Comparison of ENCODE assay signal across 26 mouse cellular contexts in genomic region chr13:103135224-103135883, GRCm38 (mm10).
DNase-seq lines count a peak whose midpoint lies in the region; ATAC-seq lines count a peak whose summit lies in the region.
"Had no signal": no experiment of that assay in that cellular context is flagged by ENCODE, and none has a peak within 500 bp of the region (broad histone marks: within the 10 kb centered on the region; RNA-seq: fewer than 3 reads in every experiment).

No protein-coding gene starts in this region.

- no peak for ATAC-seq in heart, embryonic 14.5 days (ENCODE audit: insufficient number of reproducible peaks, insufficient read depth, low FRiP score, low read depth)
- ATAC-seq in midbrain, embryonic 14.5 days (ENCODE audit: low FRiP score, low TSS enrichment): no peak
- ATAC-seq in midbrain, embryonic 13.5 days: no peak
- peak; percentile 67; the same call in 1 of the 2 replicates for ATAC-seq in hindbrain, embryonic 15.5 days (ENCODE audit: low FRiP score, low read depth)
- ATAC-seq: intestine, postnatal 0 days had no signal

- H3K9ac ChIP-seq in heart, embryonic 14.5 days (ENCODE audit: low read length): no peak overlapping the region
- no peak overlapping the region for H3K9ac ChIP-seq in midbrain, embryonic 14.5 days (replicated peaks; ENCODE audit: low read length)
- no peak overlapping the region for H3K9ac ChIP-seq in midbrain, embryonic 13.5 days (replicated peaks)
- no peak overlapping the region for H3K9ac ChIP-seq in hindbrain, embryonic 15.5 days
- H3K9ac ChIP-seq: embryonic facial prominence, embryonic 12.5 days; heart, embryonic 13.5 days; liver, embryonic 15.5 days; midbrain, embryonic 12.5 days had no signal

- no peaks in the 10 kb centered on the region for H3K27me3 ChIP-seq in heart, embryonic 14.5 days (ENCODE audit: control insufficient read depth, insufficient read depth, low read length)
- H3K27me3 ChIP-seq in midbrain, embryonic 14.5 days (ENCODE audit: control insufficient read depth, insufficient read depth, low read length): no peaks in the 10 kb centered on the region
- H3K27me3 ChIP-seq in midbrain, embryonic 13.5 days: no peaks in the 10 kb centered on the region
- no peaks in the 10 kb centered on the region for H3K27me3 ChIP-seq in hindbrain, embryonic 15.5 days
- H3K27me3 ChIP-seq: CH12.LX; embryonic facial prominence, embryonic 12.5 days; heart, embryonic 13.5 days; liver, embryonic 15.5 days; midbrain, embryonic 12.5 days had no signal

- peaks cover 8% of the 10 kb centered on the region; the same call in 1 of the 2 replicates for H3K9me3 ChIP-seq in heart, embryonic 14.5 days (ENCODE audit: control insufficient read depth, low read length)
- no peaks in the 10 kb centered on the region for H3K9me3 ChIP-seq in midbrain, embryonic 14.5 days (ENCODE audit: control insufficient read depth, low read length)
- no peaks in the 10 kb centered on the region for H3K9me3 ChIP-seq in midbrain, embryonic 13.5 days
- H3K9me3 ChIP-seq in hindbrain, embryonic 15.5 days: no peaks in the 10 kb centered on the region
- H3K9me3 ChIP-seq: embryonic facial prominence, embryonic 12.5 days; G1E; limb, embryonic 10.5 days; liver, embryonic 15.5 days; midbrain, embryonic 12.5 days had no signal

- DNase-seq in heart, postnatal 36 days: no peak
- peak; percentile 51 for DNase-seq in midbrain, embryonic 14.5 days
- DNase-seq in gastrocnemius, postnatal 4 days (ENCODE audit: low spot score in 2 of 2): no peak
- DNase-seq in right cerebral cortex, postnatal 4 days: no peak
- DNase-seq: adrenal gland, adult 2 months; B cell, adult 2 months; cerebellum, adult 11-12 months; cerebellum, postnatal 25 days; gastrocnemius, postnatal 10 days; heart, adult 18-20 months; kidney, postnatal 25 days; liver; retina, postnatal 1 day; thymus, postnatal 14 days had no signal

- H3K36me3 ChIP-seq in heart, embryonic 14.5 days (ENCODE audit: control insufficient read depth, insufficient read depth, low read length): no peaks in the 10 kb centered on the region
- H3K36me3 ChIP-seq in midbrain, embryonic 14.5 days (ENCODE audit: control insufficient read depth, insufficient read depth, low read length): no peaks in the 10 kb centered on the region
- no peaks in the 10 kb centered on the region for H3K36me3 ChIP-seq in midbrain, embryonic 13.5 days
- no peaks in the 10 kb centered on the region for H3K36me3 ChIP-seq in hindbrain, embryonic 15.5 days
- H3K36me3 ChIP-seq: embryonic facial prominence, embryonic 12.5 days; G1E; limb, embryonic 10.5 days; liver, embryonic 15.5 days; midbrain, embryonic 12.5 days had no signal

- 0 out of 4 replicates have a peak overlapping the region, but pooled peaks of 1 of the 2 experiments have one; percentile 3 for H3K27ac ChIP-seq in heart, embryonic 14.5 days (replicated peaks in 1 of 2; ENCODE audit: control insufficient read depth in 1 of 2, insufficient read depth in 1 of 2, low read depth in 2 of 2, low read length in 2 of 2)
- H3K27ac ChIP-seq in midbrain, embryonic 14.5 days (replicated peaks; ENCODE audit: low read depth, low read length): no peak overlapping the region
- H3K27ac ChIP-seq in midbrain, embryonic 13.5 days: no peak overlapping the region
- no peak overlapping the region; the same call in 1 of the 2 replicates for H3K27ac ChIP-seq in hindbrain, embryonic 15.5 days (replicated peaks)
- H3K27ac ChIP-seq: embryonic facial prominence, embryonic 12.5 days; heart, embryonic 13.5 days; layer of hippocampus, adult 2 months; limb, embryonic 10.5 days; liver, embryonic 15.5 days; midbrain, embryonic 12.5 days had no signal

- WGBS in heart, embryonic 14.5 days: 75% methylated on average over 17 of the region's 17 CpGs
- WGBS in midbrain, embryonic 14.5 days: 80% methylated on average over 17 of the region's 17 CpGs
- 91% methylated on average over 17 of the region's 17 CpGs for WGBS in midbrain, embryonic 13.5 days
- WGBS in hindbrain, embryonic 15.5 days: 43% methylated on average over 17 of the region's 17 CpGs

- peaks cover 0 to 14% of the 10 kb centered on the region in 2 experiments; a peak in 1 of 4 replicates for H3K4me1 ChIP-seq in heart, embryonic 14.5 days (ENCODE audit: control insufficient read depth in 2 of 2, insufficient read depth in 2 of 2, low read length in 2 of 2)
- no peaks in the 10 kb centered on the region for H3K4me1 ChIP-seq in midbrain, embryonic 14.5 days (ENCODE audit: control insufficient read depth, insufficient read depth, low read length)
- no peaks in the 10 kb centered on the region for H3K4me1 ChIP-seq in midbrain, embryonic 13.5 days (replicated peaks)
- H3K4me1 ChIP-seq in hindbrain, embryonic 15.5 days (replicated peaks): 0 out of 2 replicates have a peak, but pooled peaks cover 4% of the 10 kb centered on the region
- H3K4me1 ChIP-seq: embryonic facial prominence, embryonic 12.5 days; limb, embryonic 10.5 days; liver, embryonic 15.5 days; midbrain, embryonic 12.5 days had no signal

- intact Hi-C loops in heart, postnatal 36 days (cut with DNase I): no loop called here

- H3K4me2 ChIP-seq in heart, embryonic 14.5 days (ENCODE audit: low read length): peak overlapping the region; percentile 16; the same call in 1 of the 2 replicates
- H3K4me2 ChIP-seq in midbrain, embryonic 14.5 days (ENCODE audit: low read length): no peak overlapping the region
- H3K4me2 ChIP-seq in midbrain, embryonic 13.5 days (replicated peaks): no peak overlapping the region
- H3K4me2 ChIP-seq in hindbrain, embryonic 15.5 days: peak overlapping the region; percentile 22
- H3K4me2 ChIP-seq: embryonic facial prominence, embryonic 12.5 days; heart, embryonic 13.5 days; liver, embryonic 15.5 days; midbrain, embryonic 12.5 days had no signal

- H3K4me3 ChIP-seq in heart, embryonic 14.5 days (ENCODE audit: control insufficient read depth in 1 of 2, insufficient read depth in 1 of 2, low read depth in 1 of 2, low read length in 2 of 2): no peak overlapping the region
- no peak overlapping the region for H3K4me3 ChIP-seq in midbrain, embryonic 14.5 days (replicated peaks; ENCODE audit: low read depth, low read length)
- H3K4me3 ChIP-seq in midbrain, embryonic 13.5 days (replicated peaks): no peak overlapping the region
- H3K4me3 ChIP-seq in hindbrain, embryonic 15.5 days: no peak overlapping the region
- H3K4me3 ChIP-seq: embryonic facial prominence, embryonic 12.5 days; heart, embryonic 13.5 days; layer of hippocampus, adult 2 months; limb, embryonic 10.5 days; liver, embryonic 15.5 days; midbrain, embryonic 12.5 days had no signal

Comparison
In these comparisons a context has a peak if more than half of its experiments do, and no peak if none do; other contexts are left out.
1. H3K4me2 ChIP-seq: peak in heart, embryonic 14.5 days (single experiment) and hindbrain, embryonic 15.5 days (single experiment); none in midbrain, embryonic 14.5 days (single experiment) and midbrain, embryonic 13.5 days (single experiment).